Mouse (Mus musculus): Measurements from ENCODE around the gene Psmd2. TPM values are rescaled to one million over a fixed set of nuclear protein-coding genes. Genes with fewer than 3 reads are reported as not detected.

Gene Psmd2
- polyA plus RNA-seq, 1 experiment from 2014 or later: 501 TPM

MicroRNAs within 50 kb of the gene (microRNA counts, 519-probe panel; counts per million panel counts)
- 4,045 counts per million, percentile 62 among the panel's probes with 10 or more counts for microRNA mmu-miR-1224

Small RNA genes lying within 50 kb of the gene (microRNA-seq; reads per million reads assigned to microRNA genes)
- gene Mir1224 (ENCODE audit: borderline number of aligned reads): 2.8 reads per million

Other genes with a start within 250 kb of the Psmd2 start
- gene Abcc5, start 225.3 kb upstream of the Psmd2 start, polyA plus RNA-seq (2014; fragmentation: Nextera tagmentation; extraction: Ambion mirVana): 44.9 and 47.6 TPM in 2 replicates
- 144 and 156 TPM in 2 replicates for gene Eif2b5, start 152.8 kb upstream of the Psmd2 start, polyA plus RNA-seq (2014; fragmentation: Nextera tagmentation; extraction: Ambion mirVana)
- gene Dvl3, start 134.7 kb upstream of the Psmd2 start, polyA plus RNA-seq (2014; fragmentation: Nextera tagmentation; extraction: Ambion mirVana): 37.1 and 38.5 TPM in 2 replicates
- gene Ap2m1, start 116.2 kb upstream of the Psmd2 start, polyA plus RNA-seq (2014; fragmentation: Nextera tagmentation; extraction: Ambion mirVana): 726 and 756 TPM in 2 replicates
- gene Abcf3, start 103.1 kb upstream of the Psmd2 start, polyA plus RNA-seq (2014; fragmentation: Nextera tagmentation; extraction: Ambion mirVana): 56.3 and 58.1 TPM in 2 replicates
- 1.4 TPM in 2 replicates for gene Vwa5b2, start 62.2 kb upstream of the Psmd2 start, polyA plus RNA-seq (2014; fragmentation: Nextera tagmentation; extraction: Ambion mirVana)
- gene Eef1akmt4, start 40.1 kb upstream of the Psmd2 start, polyA plus RNA-seq (2014; fragmentation: Nextera tagmentation; extraction: Ambion mirVana): 32.5 and 35.8 TPM in 2 replicates
- gene Gm49333, start 40.0 kb upstream of the Psmd2 start, polyA plus RNA-seq (2014; fragmentation: Nextera tagmentation; extraction: Ambion mirVana): not detected in 2 replicates
- 47.3 and 49.4 TPM in 2 replicates for gene Alg3, start 39.9 kb upstream of the Psmd2 start, polyA plus RNA-seq (2014; fragmentation: Nextera tagmentation; extraction: Ambion mirVana)
- gene Camk2n2, start 30.4 kb upstream of the Psmd2 start, polyA plus RNA-seq (2014; fragmentation: Nextera tagmentation; extraction: Ambion mirVana): 1.8 and 2.2 TPM in 2 replicates
- gene Ece2, start 21.8 kb upstream of the Psmd2 start, polyA plus RNA-seq (2014; fragmentation: Nextera tagmentation; extraction: Ambion mirVana): 2.4 and 2.5 TPM in 2 replicates
- gene Eif4g1, start 16.7 kb downstream of the Psmd2 start, polyA plus RNA-seq (2014; fragmentation: Nextera tagmentation; extraction: Ambion mirVana): 156 TPM in 2 replicates
- gene Fam131a, start 41.6 kb downstream of the Psmd2 start, polyA plus RNA-seq (2014; fragmentation: Nextera tagmentation; extraction: Ambion mirVana): 3.9 and 4.4 TPM in 2 replicates
- 120 and 124 TPM in 2 replicates for gene Polr2h, start 66.0 kb downstream of the Psmd2 start, polyA plus RNA-seq (2014; fragmentation: Nextera tagmentation; extraction: Ambion mirVana)
- 13.0 and 14.8 TPM in 2 replicates for gene Clcn2, start 66.1 kb downstream of the Psmd2 start, polyA plus RNA-seq (2014; fragmentation: Nextera tagmentation; extraction: Ambion mirVana)
- 1.5 and 1.7 TPM in 2 replicates for gene Chrd, start 81.5 kb downstream of the Psmd2 start, polyA plus RNA-seq (2014; fragmentation: Nextera tagmentation; extraction: Ambion mirVana)
- 0.48 TPM in 1 of 2 replicates, not detected in the other for gene Thpo, start 82.9 kb downstream of the Psmd2 start, polyA plus RNA-seq (2014; fragmentation: Nextera tagmentation; extraction: Ambion mirVana)